Comparison of ENCODE assay signal across 10 mouse cellular contexts in genomic region chr7:49634291-49635073, GRCm38 (mm10). TPM values are rescaled to one million over a fixed set of nuclear protein-coding genes. Genes with fewer than 3 reads are reported as not detected.
DNase-seq lines count a peak whose midpoint lies in the region; ATAC-seq lines count a peak whose summit lies in the region.
"Had no signal": no experiment of that assay in that cellular context is flagged by ENCODE, and none has a peak within 500 bp of the region (broad histone marks: within the 10 kb centered on the region; RNA-seq: fewer than 3 reads in every experiment).

No protein-coding gene starts in this region.

- no peak overlapping the region for H3K9ac ChIP-seq in heart, embryonic 15.5 days
- no peak overlapping the region for H3K9ac ChIP-seq in intestine, embryonic 15.5 days

- H3K4me3 ChIP-seq in heart, embryonic 15.5 days, result peak overlapping the region; percentile 50
- peak overlapping the region; percentile 27 for H3K4me3 ChIP-seq in intestine, embryonic 15.5 days (replicated peaks)
- H3K4me3 ChIP-seq: erythroblast, embryonic 14.5 days had no signal

- intact Hi-C loops in heart, postnatal 25 days (cut with DNase I), result no loop called here

- no peak overlapping the region for H3K27ac ChIP-seq in heart, embryonic 15.5 days
- no peak overlapping the region for H3K27ac ChIP-seq in intestine, embryonic 15.5 days

- H3K4me2 ChIP-seq in heart, embryonic 15.5 days, result peak overlapping the region; percentile 75
- H3K4me2 ChIP-seq in intestine, embryonic 15.5 days (replicated peaks), result peak overlapping the region; percentile 72

- DNase-seq in heart, postnatal 25 days (ENCODE audit: low spot score), result no peak
- DNase-seq in embryo, embryonic 9.5 days (ENCODE audit: extremely low spot score), result peak; percentile 53
- DNase-seq in neural tube, embryonic 10.5 days (ENCODE audit: extremely low spot score, low spot score), result peak; percentile 51
- no peak for DNase-seq in gastrocnemius, postnatal 10 days
- DNase-seq in adrenal gland, postnatal 25 days, result no peak
- DNase-seq in left cerebral cortex, adult 11 months (ENCODE audit: low spot score), result no peak

- ATAC-seq in heart, embryonic 15.5 days (replicated peaks; ENCODE audit: insufficient number of reproducible peaks, insufficient read depth, low FRiP score, low read depth), result no peak
- no peak for ATAC-seq in intestine, embryonic 15.5 days

- peaks cover 35% of the 10 kb centered on the region for H3K4me1 ChIP-seq in heart, embryonic 15.5 days (replicated peaks)
- peaks cover 14% of the 10 kb centered on the region for H3K4me1 ChIP-seq in intestine, embryonic 15.5 days (replicated peaks)

- no peaks in the 10 kb centered on the region for H3K36me3 ChIP-seq in heart, embryonic 15.5 days
- H3K36me3 ChIP-seq in intestine, embryonic 15.5 days, result no peaks in the 10 kb centered on the region

- WGBS in heart, embryonic 15.5 days, result 2% methylated on average over 26 of the region's 26 CpGs
- WGBS in intestine, embryonic 15.5 days, result 1% methylated on average over 26 of the region's 26 CpGs

- peaks cover 93% of the 10 kb centered on the region for H3K27me3 ChIP-seq in heart, embryonic 15.5 days
- peaks cover 81% of the 10 kb centered on the region for H3K27me3 ChIP-seq in intestine, embryonic 15.5 days (replicated peaks)

- H3K9me3 ChIP-seq in heart, embryonic 15.5 days (replicated peaks), result no peaks in the 10 kb centered on the region
- H3K9me3 ChIP-seq in intestine, embryonic 15.5 days, result no peaks in the 10 kb centered on the region

RNA-seq across cellular contexts. Expression of gene Dbx1, which starts 2.2 kb away (rescaled TPM):
- not detected in 2 replicates for polyA plus RNA-seq in heart, embryonic 15.5 days (2015; fragmentation: Nextera tagmentation; extraction: Ambion mirVana)
- not detected for total RNA-seq in heart, postnatal 25 days (2021)
- not detected in 2 replicates for polyA plus RNA-seq in intestine, embryonic 15.5 days (2015; fragmentation: Nextera tagmentation; extraction: Ambion mirVana)
- under 1 TPM; 0.11 to 0.21 TPM for total RNA-seq in gastrocnemius, postnatal 10 days (2021)
- not detected in 2 replicates for total RNA-seq in adrenal gland, postnatal 25 days (2021)
- total RNA-seq: MEL had no signal
- polyA plus RNA-seq: erythroblast, embryonic 14.5 days had no signal

Comparison
In these comparisons a context has a peak if more than half of its experiments do, and no peak if none do; other contexts are left out.
1. DNase-seq: peak in embryo, embryonic 9.5 days (single experiment) and neural tube, embryonic 10.5 days (single experiment); none in heart, postnatal 25 days (single experiment), gastrocnemius, postnatal 10 days (single experiment), adrenal gland, postnatal 25 days (single experiment) and left cerebral cortex, adult 11 months (single experiment).